Mouse (Mus musculus): ENCODE measurements around the gene Hoxd9.

Gene Hoxd9

GRCm38 (mm10) chr2:74713239-74714150 lies 16.0 kb downstream of the Hoxd9 start:
- no peak for DNase-seq (ENCODE audit: low spot score)

- no peak for DNase-seq (ENCODE audit: low spot score)
Observed at GRCm38 (mm10) chr2:74714156-74714789, 16.7 kb downstream of the Hoxd9 start.

- no peak for DNase-seq (ENCODE audit: low spot score)
Observed at GRCm38 (mm10) chr2:74714881-74715280, 17.4 kb downstream of the Hoxd9 start.

- DNase-seq (ENCODE audit: low spot score): no peak
Observed at GRCm38 (mm10) chr2:74715504-74716241, 18.1 kb downstream of the Hoxd9 start.

- no peak for DNase-seq (ENCODE audit: low spot score)
Observed at GRCm38 (mm10) chr2:74720384-74720783, 22.9 kb downstream of the Hoxd9 start.

DNA sequence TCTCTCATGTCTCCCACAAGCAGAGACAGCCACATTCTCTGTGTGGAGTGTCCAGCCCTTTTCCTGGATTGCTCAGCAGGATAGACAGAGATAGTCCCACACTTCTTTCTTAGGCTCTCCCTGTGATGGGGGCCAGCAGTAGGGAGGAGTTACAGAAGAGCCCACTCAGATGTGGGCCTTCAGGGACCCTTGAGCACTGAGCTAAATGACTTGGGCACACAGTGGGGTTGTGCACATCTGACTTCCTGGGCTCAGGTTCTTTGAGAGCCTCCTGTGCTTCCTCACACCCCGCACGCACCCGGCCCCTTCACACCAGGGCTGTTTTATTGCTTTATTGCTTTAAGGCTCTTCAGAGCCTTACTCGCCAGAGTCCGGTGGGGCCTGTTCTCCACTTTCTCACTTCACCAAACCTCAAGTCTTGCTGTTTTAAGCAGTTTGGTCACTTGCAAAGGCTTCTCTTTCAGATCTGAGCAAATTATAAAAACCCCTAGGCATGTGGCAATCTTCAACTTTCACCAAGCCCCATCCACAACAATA lies 23.5 kb downstream of the Hoxd9 start:
- DNase-seq (ENCODE audit: low spot score): no peak

- DNase-seq (ENCODE audit: low spot score): no peak
Observed at GRCm38 (mm10) chr2:74721882-74722281, 24.4 kb downstream of the Hoxd9 start.

GRCm38 (mm10) chr2:74722949-74723348 lies 25.4 kb downstream of the Hoxd9 start:
- no peak for DNase-seq (ENCODE audit: low spot score)

DNA sequence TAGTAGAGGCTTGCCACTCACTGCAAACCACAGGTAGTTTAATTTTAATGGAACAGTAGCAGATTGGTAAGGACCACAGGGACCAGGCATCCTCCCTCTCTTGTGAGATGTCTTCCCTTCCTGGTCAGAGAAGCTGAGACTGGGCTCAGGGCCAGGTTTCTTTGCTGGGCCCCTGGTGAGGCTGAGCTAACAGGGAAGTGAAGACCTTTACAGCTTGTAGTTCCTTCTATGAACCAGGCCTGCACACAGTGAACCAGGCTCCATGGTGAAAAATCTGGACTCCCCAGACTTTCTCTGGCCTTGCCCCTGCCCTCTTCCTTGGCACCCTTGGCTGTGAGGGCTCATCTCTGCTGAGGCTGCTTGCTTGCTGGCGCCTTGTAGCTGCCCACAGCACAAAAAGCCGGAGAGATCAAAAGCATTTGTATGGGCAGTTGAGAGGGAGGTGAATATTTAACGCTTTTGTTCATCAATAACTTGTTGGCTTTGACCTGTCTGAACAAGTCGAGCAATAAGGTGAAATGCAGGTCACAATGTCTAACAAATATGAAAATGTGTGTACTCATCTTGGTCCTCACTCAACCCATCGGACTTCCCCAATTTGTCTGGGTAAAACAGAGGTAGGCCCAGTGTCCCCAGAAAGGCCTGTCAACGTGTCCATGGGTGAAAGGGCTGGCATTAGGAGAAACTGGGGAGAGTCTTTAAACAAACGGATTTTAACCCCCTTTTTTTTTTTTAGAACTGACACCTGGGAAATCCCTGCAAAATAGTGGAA lies 26.9 kb downstream of the Hoxd9 start:
- DNase-seq (ENCODE audit: low spot score): no peak

DNA sequence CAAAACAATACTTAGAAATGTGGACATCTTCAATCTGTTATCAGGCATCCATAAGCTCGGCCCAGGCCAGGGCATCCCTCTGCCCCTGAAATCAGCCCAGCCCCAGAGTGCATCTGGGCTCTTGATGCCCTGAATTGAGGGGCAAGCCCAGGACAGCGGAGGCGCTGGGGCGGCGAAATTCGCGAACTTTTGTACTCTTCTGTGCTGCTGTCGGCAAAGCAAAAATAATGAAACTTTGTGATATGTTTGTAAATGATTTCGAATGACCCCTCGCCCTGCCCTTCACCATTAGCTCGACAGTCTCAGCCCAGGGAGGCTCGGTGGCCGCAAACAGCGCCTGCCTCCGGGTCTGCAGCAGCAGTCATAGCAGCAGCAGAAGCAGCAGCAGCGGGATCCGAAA lies 27.6 kb downstream of the Hoxd9 start:
- DNase-seq (ENCODE audit: low spot score): no peak

- DNase-seq (ENCODE audit: low spot score): no peak
Observed at GRCm38 (mm10) chr2:74726551-74726950, 29.0 kb downstream of the Hoxd9 start, which contains the start of gene Gm28230. Gene Gm28230 (plus strand): TSS chr2:74726728.

GRCm38 (mm10) chr2:74726973-74727639 lies 29.6 kb downstream of the Hoxd9 start:
- DNase-seq (ENCODE audit: low spot score): no peak

DNA sequence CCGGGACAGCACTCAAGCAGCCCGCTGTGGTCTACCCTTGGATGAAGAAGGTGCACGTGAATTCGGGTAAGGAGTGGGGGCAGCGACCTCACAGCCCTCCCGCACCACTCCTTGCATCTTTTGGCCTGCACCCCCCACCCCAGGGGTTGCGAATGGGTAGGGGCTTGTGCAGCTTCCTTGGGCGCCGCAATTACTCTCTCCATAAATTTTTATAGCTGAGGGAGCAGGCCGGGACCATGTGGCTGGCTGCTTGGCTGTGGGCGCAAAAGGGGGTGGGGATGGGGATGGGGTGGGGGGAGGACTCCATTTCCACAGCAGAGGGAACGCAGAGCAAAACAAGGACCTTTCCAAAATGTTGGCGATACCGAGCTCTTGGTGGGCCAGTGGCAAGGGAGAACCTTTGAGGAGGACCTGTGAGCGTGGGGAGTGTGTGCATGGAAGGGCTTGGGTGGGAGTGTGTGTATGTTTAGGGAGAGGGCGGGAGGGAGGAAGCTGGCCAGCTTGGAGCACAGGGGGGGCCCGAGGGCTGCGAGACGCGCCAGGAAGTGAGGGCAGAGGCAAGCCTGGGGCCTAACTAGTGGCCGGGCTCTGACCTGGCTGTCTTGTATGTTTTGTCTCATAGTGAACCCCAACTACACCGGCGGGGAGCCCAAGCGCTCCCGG lies 30.2 kb downstream of the Hoxd9 start:
- no peak for DNase-seq (ENCODE audit: low spot score)

- DNase-seq (ENCODE audit: low spot score): no peak
Observed at GRCm38 (mm10) chr2:74728303-74728680, 30.8 kb downstream of the Hoxd9 start.

DNA sequence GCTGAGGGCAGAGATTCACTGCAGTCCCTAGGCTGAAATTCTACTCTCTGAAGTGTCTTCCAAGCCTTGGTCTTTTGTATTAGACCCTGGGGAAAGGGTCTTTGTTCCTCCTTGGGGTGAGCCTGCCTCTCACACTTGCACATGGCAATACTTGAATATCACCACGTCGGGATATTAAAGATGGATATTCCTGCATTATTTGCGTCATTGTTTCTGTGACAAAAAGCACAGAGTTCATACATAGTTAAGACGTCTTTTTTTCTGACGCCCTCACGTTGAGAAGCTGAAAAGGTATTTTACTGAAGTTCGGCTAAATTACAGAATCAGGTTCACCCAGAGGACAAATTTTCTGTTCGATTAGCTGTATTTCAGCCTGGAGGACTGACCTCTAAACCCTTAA lies 32.8 kb downstream of the Hoxd9 start:
- DNase-seq (ENCODE audit: low spot score): no peak

- DNase-seq (ENCODE audit: low spot score): no peak
Observed at GRCm38 (mm10) chr2:74731055-74731454, 33.5 kb downstream of the Hoxd9 start.

DNA sequence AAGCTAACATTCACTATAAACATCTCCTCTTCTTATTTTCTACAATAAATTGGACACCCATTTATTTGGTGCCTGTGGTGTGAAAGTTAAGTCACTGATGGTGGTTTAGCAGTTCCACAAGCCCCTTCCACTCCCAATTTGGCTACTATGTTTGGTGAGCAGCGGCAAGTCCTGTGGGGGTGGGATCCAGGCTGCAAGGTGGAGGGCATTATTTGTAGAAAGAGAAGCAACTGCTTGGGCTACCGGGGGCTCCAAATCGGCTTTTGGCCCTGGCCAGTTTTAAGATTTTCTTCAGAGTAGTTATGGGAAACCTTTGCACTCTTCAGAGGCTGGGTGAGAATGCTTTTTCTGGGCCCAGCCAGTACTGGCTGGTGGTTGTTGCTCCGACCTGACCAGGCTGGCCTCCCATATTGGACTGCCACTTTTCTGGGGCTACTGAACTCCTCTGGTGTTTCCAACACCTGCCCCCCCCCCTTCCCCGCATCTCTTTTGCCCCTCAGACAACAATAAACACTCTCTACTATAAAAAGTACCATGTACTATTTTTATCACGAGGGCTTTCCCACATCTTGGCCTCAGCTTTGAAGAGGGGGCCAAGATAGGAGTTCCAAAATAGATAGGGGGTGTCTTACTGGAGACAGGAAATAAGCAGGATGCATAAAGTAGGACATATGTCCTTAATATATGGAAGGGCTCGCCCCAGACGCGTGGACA lies 34.4 kb downstream of the Hoxd9 start:
- no peak for DNase-seq (ENCODE audit: low spot score)

- no peak for DNase-seq (ENCODE audit: low spot score)
Observed at GRCm38 (mm10) chr2:74732513-74733316, 35.2 kb downstream of the Hoxd9 start.

GRCm38 (mm10) chr2:74733317-74733661 lies 35.8 kb downstream of the Hoxd9 start:
- DNase-seq (ENCODE audit: low spot score): no peak

All from spleen, adult 12 weeks (tissue).